Mouse (Mus musculus): ENCODE results near the gene Kif28. TPM values are rescaled to one million over a fixed set of nuclear protein-coding genes. Genes with fewer than 3 reads are reported as not detected.

Gene Kif28
- 0.01 TPM in 1 of 2 replicates, not detected in the other for polyA plus RNA-seq (2012; rRNA removed)

GRCm38 (mm10) chr1:179745171-179745570 is at the start of gene Kif28:
Kif28 (minus strand) TSS chr1:179745271.

DNA sequence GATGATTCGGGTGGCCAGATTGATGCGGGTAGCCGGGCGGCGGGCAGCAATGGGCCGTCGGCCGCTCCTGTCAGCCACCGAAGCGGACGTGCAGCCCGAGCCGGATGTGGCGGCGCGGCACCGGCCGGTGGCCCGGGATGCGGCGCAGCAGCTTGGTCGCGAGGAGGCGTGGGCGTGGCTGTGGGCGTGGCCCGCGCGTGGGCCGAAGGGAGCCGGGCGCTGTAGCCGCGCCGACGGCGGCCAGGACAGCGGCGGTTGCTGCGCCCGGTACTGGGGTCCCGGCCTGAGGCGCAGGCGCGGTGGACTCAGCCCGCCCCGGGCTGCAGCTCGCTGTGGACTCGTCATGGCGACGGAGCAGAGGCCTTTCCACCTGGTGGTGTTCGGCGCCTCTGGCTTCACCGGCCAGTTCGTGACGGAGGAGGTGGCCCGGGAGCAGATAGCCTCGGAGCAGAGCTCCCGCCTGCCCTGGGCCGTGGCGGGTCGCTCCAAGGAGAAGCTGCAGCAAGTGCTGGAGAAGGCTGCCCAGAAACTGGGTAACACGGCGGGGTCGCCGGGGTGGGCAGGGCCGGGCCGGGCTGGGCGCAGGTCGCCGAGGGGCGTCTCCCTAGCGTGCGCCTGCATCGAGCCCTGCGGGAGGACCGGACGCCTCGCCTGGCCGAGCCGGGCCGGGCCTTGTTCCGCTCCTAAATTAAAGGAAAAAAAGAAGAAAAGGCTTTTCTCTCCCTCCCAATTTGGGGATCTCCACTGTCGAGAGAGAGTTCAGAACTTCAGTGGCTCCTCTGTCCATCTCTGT is 76.9 kb downstream of the Kif28 start, which contains the start of gene Sccpdh:
TSS of gene Sccpdh (plus strand) at position 198 of the 793 bp plus-strand sequence.

Other genes starting within 250 kb of the Kif28 start
- gene Smyd3, start 227.2 kb downstream of the Kif28 start, polyA plus RNA-seq (2012; rRNA removed): 3.0 TPM in 2 replicates
- gene Tfb2m, start 199.0 kb downstream of the Kif28 start, polyA plus RNA-seq (2012; rRNA removed): 6.9 and 8.1 TPM in 2 replicates
- gene Cnst, start 198.9 kb downstream of the Kif28 start, polyA plus RNA-seq (2012; rRNA removed): 8.8 and 11.0 TPM in 2 replicates
- 4.3 and 4.4 TPM in 2 replicates for gene Sccpdh, start 77.1 kb downstream of the Kif28 start, polyA plus RNA-seq (2012; rRNA removed)
- gene Gm10518, start 58.1 kb upstream of the Kif28 start, polyA plus RNA-seq (2012; rRNA removed): not detected in 2 replicates
- gene Ahctf1, start 58.4 kb upstream of the Kif28 start, polyA plus RNA-seq (2012; rRNA removed): 25.9 and 30.8 TPM in 2 replicates
- 9.4 and 10.4 TPM in 2 replicates for gene Cdc42bpa, start 215.2 kb upstream of the Kif28 start, polyA plus RNA-seq (2012; rRNA removed)